Mouse (Mus musculus): Measurements from ENCODE around the gene Nt5dc1.
"Not testable (repeated sequence)": the region's sequence is repeated elsewhere in the genome, so short reads cannot be mapped to it uniquely, and the experiment has no call there.

Nt5dc1 gene

GRCm38 (mm10) chr10:34312536-34312935 lies 105.8 kb downstream of the Nt5dc1 start:
- DNase-seq (ENCODE audit: low spot score), result no peak

GRCm38 (mm10) chr10:34309915-34310685 lies 108.3 kb downstream of the Nt5dc1 start:
- DNase-seq (ENCODE audit: low spot score), result no peak

- no peak for DNase-seq (ENCODE audit: low spot score)
These were observed 111.3 kb downstream of the Nt5dc1 start for GRCm38 (mm10) chr10:34307070-34307469.

GRCm38 (mm10) chr10:34300368-34300767 lies 118.0 kb downstream of the Nt5dc1 start:
- no peak for DNase-seq (ENCODE audit: low spot score)

- no peak for DNase-seq (ENCODE audit: low spot score)
These were observed 120.2 kb downstream of the Nt5dc1 start for GRCm38 (mm10) chr10:34297980-34298753.

- DNase-seq (ENCODE audit: low spot score), result peak; percentile 71
These were observed 120.9 kb downstream of the Nt5dc1 start, which contains the start of gene Tspyl4 for GRCm38 (mm10) chr10:34297299-34297979. Tspyl4 (plus strand) TSS chr10:34297442.

GRCm38 (mm10) chr10:34296911-34297298 lies 121.4 kb downstream of the Nt5dc1 start:
- no peak for DNase-seq (ENCODE audit: low spot score)

- peak; percentile 46 for DNase-seq (ENCODE audit: low spot score)
These were observed 135.7 kb downstream of the Nt5dc1 start for GRCm38 (mm10) chr10:34282420-34283238.

- DNase-seq (ENCODE audit: low spot score), result peak; percentile 93
These were observed 136.4 kb downstream of the Nt5dc1 start, which contains the start of gene Tspyl1 for GRCm38 (mm10) chr10:34281962-34282388. Tspyl1 (plus strand) TSS chr10:34282190.

GRCm38 (mm10) chr10:34281211-34281961 lies 137.0 kb downstream of the Nt5dc1 start:
- no peak for DNase-seq (ENCODE audit: low spot score)

- no peak for DNase-seq (ENCODE audit: low spot score)
These were observed 137.7 kb downstream of the Nt5dc1 start for GRCm38 (mm10) chr10:34280591-34281175.

GRCm38 (mm10) chr10:34271681-34272080 lies 146.7 kb downstream of the Nt5dc1 start:
- DNase-seq (ENCODE audit: low spot score), result no peak

GRCm38 (mm10) chr10:34267312-34268070 lies 150.9 kb downstream of the Nt5dc1 start:
- no peak for DNase-seq (ENCODE audit: low spot score)

GRCm38 (mm10) chr10:34265106-34265505 lies 153.2 kb downstream of the Nt5dc1 start:
- DNase-seq (ENCODE audit: low spot score), result no peak

- DNase-seq (ENCODE audit: low spot score), result not testable (repeated sequence)
These were observed 165.5 kb downstream of the Nt5dc1 start for GRCm38 (mm10) chr10:34252833-34253232.

- DNase-seq (ENCODE audit: low spot score), result no peak
These were observed 168.8 kb downstream of the Nt5dc1 start for GRCm38 (mm10) chr10:34249594-34249993.

GRCm38 (mm10) chr10:34247757-34248156 lies 170.6 kb downstream of the Nt5dc1 start:
- no peak for DNase-seq (ENCODE audit: low spot score)

GRCm38 (mm10) chr10:34246106-34246505 lies 172.2 kb downstream of the Nt5dc1 start:
- DNase-seq (ENCODE audit: low spot score), result no peak

GRCm38 (mm10) chr10:34244745-34245144 lies 173.6 kb downstream of the Nt5dc1 start:
- DNase-seq (ENCODE audit: low spot score), result no peak

- DNase-seq (ENCODE audit: low spot score), result no peak
These were observed 179.8 kb downstream of the Nt5dc1 start for GRCm38 (mm10) chr10:34238536-34238935.

Data from ovary, postnatal 10 days (tissue).